Mouse (Mus musculus) heart, postnatal 10 days (tissue): ENCODE results near the gene Trmt61a. TPM values are rescaled to one million over a fixed set of nuclear protein-coding genes. Genes with fewer than 3 reads are reported as not detected.
"Not testable (repeated sequence)": the region's sequence is repeated elsewhere in the genome, so short reads cannot be mapped to it uniquely, and the experiment has no call there.

Source experiments
- DNase-seq, 2 experiments: peaks; one replicate each; pipeline ENCODE4 v3.0.0; 2021
- intact Hi-C: fragments of 180-260 bp; cut with DNase I; formaldehyde crosslinking; loops from one replicate; pipeline ENCODE4 v1.15.1; 2025
- total RNA-seq, 2 experiments: library from RNA; stranded (reverse); gene quantifications; 2 replicates each; pipeline ENCODE4 v1.2.3; 2021

Gene Trmt61a
- total RNA-seq, 2 experiments from 2014 or later, result 6.4 to 8.3 TPM

DNA sequence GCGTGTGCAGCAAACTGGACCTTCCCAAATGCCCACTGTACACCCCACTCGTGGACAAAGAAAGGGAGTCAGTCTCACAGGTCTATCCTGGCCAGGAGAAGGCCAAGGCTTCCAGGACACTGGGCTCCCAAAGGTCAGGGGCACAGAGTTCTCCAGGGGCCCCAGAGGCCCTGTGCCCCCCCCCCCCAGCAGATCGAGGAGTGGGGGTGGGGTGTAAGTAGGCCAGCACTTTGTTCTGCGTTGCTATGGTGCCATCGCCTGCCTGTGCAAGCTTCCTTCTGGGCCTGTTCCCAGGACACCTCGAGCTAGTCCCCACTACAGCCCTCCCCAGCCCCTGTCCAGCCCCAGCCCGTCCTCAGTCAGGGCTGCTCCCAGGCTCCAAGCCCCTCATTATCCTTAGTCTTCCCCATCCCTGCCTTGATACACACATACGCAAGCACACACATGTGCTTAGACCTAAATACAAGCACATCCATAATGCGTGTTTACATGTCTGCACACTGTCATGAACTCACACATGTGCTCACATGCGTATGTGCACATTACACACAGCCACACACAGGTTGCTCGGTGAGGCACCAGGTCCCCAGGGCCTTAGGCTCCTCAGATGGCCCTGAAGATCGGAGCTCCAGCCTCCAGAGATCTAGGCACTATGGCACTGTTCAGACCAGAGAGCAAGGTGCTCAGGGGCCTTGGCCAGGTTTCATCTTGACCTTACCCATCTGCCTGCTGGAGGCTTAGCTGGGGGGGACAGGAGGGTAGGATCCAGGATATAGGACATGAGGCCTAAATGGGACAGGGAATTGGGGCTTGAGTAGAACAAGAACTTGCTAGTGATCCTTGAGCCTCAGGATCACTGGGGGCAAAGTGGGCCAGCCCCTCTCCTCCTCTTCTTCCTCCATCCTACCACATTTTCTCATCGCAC, 17.2 kb downstream of the Trmt61a start:
- intact Hi-C loops, result loop anchor here (5.0 kb wide), 2 partner anchors 37 to 43 kb away; no protein-coding TSS in a partner anchor
- no peak for DNase-seq

DNA sequence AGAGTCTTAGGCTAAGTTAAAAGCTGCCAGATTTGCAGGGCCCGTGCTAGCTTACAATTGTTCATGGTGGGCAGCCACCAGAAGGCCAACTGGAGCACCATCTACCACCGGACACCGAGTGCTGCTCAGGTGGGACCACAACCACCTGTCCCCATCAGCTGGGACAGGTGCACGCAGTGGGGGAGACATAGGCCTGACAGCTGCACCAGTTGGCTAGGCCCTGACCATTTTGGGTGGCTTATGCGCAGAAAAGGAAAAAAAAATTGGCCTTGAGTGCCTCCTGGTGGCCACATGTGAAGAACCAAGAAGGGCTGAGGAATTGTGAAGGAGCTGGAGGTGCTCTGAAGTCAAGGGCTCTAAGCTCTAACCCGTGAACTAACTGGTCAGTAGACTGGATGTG, 18.3 kb downstream of the Trmt61a start:
- DNase-seq, result peak; percentile 84 to 88
- intact Hi-C loops, result loop anchor here (1.0 to 5.0 kb wide), 3 partner anchors 28 to 44 kb away; no protein-coding TSS in a partner anchor

DNA sequence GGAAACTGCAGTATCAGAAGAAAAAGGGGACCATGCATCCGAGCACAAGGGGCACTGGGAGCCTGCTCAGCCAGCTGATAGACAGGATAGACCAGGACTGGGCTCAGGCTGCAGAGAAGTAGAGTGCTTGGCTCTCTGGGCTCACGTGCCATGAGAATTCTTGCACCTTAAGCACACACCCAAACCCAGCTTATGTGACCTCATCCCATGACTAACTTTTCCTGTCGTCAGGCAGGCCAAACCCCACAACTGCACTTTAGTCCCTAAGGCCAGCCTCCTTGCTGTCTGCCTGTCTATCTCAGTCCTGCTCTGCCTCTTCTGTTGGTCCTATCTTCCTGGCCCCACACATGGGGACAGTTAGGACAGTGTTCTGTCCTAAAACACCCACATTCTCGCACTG, 19.8 kb downstream of the Trmt61a start:
- intact Hi-C loops, result loop anchor here (5.0 kb wide), 2 partner anchors 35 to 45 kb away; no protein-coding TSS in a partner anchor

DNA sequence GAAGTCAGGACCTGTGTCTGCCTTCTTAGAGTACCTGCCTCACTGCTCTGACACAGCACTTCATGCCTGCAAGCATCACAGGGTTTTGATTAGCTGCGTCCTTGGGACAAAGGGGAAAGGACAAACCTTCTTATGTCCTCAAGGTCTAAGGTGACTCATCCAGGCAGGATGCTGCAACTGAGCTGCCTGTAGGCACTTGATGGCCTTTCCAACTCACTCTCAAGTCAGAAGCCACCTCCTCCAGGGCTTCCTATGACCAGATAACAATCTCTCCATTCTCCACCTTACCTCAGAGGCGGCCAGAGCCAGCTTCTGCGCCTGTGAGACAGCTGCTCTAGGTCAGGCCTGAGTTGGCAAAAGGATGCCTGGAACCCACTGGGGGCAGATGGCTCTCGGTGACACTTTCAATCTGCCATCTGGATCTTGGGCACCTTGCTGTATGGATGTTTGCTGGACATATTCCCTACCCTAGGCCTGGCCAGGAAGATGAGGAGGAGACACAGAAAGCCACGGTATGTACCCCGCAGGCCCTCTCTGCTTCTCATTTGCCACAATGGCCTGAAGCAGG, 20.5 kb downstream of the Trmt61a start:
- no peak for DNase-seq
- intact Hi-C loops, result loop anchor here (5.0 kb wide), 2 partner anchors 34 to 46 kb away; no protein-coding TSS in a partner anchor

More for the DNA sequence above, 19.8 kb downstream of the Trmt61a start:
- no peak for DNase-seq

DNA sequence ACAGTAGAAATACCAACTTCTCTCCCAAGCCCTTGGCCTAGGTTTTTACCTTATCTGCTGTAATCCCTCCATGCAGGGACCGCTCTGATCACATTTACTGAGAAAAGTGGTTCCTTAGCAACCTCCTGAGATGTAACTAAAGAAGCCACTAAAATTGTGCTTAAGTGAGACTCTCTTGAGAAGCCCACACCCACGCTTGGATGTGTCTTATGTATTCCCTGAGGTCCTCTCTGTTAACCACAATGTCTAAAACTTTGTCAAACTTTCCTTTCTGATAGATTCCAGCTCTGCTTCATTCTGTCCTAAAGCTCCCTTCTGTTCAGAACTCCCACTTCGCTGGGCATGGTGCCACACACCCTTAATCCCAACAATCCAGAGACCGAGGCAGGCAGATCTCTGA, 21.6 kb downstream of the Trmt61a start:
- no peak for DNase-seq
- intact Hi-C loops, result loop anchor here (5.0 kb wide), 2 partner anchors 33 to 47 kb away; no protein-coding TSS in a partner anchor

DNA sequence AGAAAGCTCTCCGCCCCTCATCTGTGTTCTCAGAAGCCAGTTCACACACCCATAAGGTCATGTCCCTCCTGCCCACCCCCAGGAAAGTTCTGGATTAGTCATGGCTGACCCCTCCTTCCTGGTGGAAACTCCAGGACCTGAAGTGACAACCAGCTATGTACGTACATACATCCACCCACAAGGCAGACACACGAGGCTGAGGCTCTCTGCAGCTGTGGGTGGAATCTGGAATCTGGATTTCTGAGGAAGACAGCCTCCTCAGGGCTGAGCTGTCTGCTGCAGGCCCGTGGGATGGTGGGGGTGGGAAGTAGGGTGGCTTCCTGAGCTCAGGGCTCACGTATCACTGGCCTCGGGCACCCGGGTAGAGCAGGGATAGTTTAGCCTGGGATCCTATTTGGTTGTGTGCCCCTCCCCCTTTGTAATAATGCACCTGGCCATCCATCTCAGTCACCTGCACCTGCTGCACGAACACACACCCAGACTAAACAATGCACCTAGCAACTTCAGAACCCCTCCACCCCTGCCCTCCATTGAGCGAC, 23.1 kb downstream of the Trmt61a start:
- DNase-seq, result no peak

DNA sequence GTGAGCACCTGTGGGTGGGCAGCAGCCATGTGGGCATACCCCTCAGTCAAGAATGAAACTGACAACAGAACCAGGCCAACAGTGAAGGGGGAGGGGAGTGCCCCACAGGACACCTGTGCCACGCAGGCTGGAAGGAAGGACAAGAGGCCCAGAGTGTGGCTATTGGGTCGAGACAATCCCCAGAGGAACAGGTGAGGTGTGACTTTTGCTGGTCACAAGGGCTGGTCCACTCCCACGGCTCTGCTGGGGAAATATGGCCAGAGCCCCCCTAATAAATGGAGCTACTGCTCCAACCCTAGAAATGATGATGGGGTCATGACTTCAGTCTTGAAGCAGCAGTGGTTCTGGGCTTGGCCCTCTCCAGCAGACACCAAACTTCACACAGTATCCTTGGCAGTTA, 25.4 kb downstream of the Trmt61a start:
- intact Hi-C loops, result no loop called here
- no peak for DNase-seq

More for the DNA sequence above, 23.1 kb downstream of the Trmt61a start:
- intact Hi-C loops, result no loop called here

DNA sequence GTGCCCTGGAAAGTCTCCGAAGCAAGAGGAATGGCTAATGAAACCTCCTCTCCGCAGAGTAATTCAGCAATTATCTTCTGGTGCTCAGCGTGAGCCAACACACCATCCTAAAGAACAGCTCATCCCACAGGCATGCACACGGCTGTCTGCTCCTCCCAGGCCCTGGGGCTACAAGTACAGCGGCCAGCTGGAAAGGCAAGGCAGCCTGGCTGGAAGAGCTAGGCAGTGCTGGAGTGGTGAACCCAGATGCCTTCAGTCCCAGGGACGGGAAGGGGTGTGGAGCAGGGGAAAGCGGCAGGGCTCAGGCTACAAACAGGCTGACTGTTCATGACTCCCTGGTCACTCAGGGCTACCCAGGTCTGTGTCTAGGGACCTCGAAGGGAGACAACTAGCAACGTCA, 26.7 kb downstream of the Trmt61a start:
- DNase-seq, result peak; percentile 81 to 82
- intact Hi-C loops, result no loop called here

DNA sequence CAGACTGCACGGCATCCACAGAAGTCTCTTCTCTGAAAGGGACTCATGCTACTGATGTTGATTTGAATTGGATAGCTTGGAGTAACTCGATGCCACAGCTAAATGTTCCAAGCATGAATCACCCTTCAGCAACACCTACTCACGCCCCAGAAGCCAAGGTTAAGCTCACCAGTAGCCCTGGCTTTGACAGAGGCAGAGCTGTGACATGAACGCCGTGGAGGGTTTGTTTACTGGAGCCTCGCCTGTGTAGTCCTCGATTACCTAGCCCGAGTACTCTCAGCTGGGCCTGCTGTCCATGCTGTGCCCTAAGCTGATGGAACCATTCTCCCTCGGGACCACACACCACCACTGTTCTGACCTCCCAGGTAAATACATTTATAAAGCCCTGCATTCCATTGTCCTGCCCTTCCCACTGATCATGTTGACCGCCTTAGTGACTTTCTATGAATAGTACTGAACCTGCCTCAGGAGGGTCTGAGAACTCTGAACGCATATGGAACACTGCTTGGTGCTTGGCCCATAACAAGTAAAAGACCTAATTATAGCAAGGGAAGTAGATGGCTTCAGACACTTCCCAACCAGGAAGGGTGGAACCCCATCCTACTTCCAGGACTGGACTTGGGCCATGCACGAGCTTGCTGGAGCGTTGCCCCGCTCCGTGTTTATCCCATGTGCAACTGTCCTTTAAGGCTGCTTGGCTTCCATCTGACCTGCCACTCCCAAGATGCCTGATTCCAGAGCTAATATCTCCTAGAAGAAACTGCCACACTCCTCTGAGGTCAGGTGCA, 27.5 kb downstream of the Trmt61a start:
- intact Hi-C loops, result no loop called here
- peak; percentile 90 to 91 for DNase-seq

DNA sequence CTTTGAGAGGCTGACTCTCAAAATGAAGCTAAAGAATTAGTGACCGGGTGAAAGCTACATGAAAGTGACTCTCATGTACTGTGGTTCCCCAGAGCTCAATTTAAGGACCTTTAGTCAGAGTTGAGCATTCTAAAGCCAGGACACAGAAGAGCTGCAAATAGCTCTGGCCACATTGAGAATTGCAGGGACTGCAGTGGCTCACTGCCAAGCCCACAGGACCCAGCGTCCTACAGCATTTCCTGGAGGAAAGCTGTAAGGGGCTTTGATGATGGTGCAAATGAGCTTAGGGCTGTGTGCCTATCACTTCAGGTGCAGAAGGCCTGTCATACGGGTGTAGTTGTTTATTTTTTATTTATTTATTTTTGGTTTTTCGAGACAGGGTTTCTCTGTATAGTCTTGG, 30.3 kb downstream of the Trmt61a start:
- intact Hi-C loops, result no loop called here
- peak; percentile 55 to 69 for DNase-seq

DNA sequence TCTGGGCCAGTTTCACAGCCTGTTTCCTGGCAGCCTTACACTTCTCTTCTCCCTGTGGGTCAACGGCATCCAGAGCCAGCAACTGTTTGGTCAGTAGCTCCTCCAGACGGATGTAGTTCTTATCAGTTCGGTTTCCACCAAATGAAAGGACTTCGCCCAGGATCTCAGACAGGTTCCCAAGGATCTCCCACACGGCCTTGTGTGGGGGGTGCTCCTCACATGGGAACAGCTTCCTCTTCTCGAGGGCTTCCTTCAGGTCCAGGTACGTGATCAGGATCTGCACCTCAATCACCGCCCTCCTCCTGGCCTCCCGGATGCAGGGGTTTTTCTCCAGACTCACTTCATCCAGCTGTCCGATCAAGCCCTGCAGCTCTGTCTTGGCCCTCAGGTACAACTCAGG, 32.2 kb downstream of the Trmt61a start:
- no peak for DNase-seq
- intact Hi-C loops, result no loop called here

DNA sequence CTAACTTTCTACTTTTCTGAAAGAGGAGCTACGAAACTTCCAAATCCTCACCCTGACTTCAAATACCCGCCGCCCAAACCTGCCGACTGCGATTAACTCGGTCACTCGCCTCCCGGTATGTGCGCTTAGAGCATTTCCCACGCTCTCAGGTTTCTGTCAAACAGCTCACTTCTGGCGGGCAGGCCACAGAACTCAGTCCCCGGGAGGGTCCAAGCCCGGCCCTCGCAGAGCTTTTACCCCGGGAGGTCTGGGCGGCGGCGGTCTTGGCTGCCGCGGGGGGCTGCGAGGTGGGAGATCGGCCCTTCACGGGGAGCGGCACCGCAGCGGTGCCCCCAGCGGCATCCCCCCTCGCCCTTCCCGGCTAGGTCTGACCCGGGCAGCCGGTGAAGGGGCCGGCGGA, 34.6 kb downstream of the Trmt61a start:
- DNase-seq, result peak in 1 of 2 experiments; percentile 54
- intact Hi-C loops, result no loop called here

DNA sequence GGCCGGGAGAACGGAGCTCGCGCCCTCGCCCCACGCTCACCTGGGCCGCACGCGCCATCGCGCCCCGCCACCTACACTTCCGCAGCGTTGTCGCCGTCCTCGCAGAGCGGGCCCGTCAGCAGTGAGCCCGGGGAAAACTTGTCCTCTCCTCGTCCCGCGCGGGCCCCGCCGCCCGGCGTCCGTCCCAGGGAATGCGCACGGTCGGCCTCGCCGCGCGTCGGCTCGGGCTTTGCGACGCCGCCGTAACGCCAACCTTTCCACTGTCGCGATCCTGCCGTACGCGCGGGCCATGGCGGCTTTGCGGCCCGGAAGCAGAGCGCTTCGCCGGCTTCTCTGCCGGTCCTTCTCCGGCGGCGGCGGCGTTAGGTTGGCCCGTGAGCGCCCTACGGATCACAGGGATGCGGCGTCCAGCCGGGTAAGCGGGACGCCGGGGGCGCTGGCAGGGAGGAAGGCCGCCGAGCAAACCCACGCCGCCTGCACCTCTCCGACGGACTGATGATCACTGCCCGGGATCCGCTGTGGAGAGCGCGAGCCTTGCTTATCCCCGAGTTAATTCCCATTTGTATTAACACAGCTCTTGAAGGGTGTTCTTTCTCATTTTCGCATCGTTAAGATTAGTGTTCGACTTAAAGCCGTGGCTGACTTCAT, 35.2 kb downstream of the Trmt61a start, which contains the start of the genes Bag5 and Apopt1:
Bag5 (minus strand) TSS at position 254 of the 648 bp plus-strand sequence.
Apopt1 (plus strand) TSS at position 258 of the 648 bp plus-strand sequence.
- intact Hi-C loops, result no loop called here
- peak; percentile 94 to 95 for DNase-seq

DNA sequence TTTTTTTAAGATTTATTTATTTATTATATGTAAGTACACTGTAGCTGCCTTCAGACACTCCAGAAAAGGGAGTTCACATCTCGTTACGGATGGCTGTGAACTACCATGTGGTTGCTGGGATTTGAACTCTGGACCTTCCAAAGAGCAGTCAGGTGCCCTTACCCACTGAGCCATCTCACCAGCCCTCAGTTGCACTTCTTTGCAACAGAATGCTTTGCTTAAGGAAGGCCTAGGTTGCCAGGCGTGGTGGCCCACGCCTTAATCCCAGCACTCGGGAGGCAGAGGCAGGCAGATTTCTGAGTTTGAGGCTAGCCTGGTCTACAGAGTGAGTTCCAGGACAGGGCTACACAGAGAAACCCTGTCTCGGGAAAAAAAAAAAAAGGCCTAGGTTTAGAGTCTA, 36.0 kb downstream of the Trmt61a start:
- intact Hi-C loops, result not testable (repeated sequence)

DNA sequence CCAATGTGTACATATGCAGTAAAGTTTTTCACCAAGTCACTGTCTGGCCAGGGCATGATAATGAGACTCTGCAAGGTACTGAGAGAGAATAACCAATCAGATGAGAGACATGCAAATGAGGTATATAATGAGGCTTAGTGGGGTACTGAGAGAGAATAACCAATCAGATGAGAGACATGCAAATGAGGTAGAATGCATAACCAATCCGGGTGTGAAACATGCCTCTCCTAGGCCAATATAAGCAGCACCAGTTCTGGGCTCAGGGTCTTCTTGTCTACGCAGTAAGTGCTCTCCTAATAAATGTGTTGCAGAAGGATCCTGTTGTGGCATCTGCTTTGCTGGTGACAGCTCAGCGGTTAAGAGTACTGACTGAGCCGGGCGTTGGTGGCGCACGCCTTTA, 38.6 kb downstream of the Trmt61a start:
- intact Hi-C loops, result no loop called here
- no peak for DNase-seq

More for the DNA sequence above, 36.0 kb downstream of the Trmt61a start:
- DNase-seq, result not testable (repeated sequence)

DNA sequence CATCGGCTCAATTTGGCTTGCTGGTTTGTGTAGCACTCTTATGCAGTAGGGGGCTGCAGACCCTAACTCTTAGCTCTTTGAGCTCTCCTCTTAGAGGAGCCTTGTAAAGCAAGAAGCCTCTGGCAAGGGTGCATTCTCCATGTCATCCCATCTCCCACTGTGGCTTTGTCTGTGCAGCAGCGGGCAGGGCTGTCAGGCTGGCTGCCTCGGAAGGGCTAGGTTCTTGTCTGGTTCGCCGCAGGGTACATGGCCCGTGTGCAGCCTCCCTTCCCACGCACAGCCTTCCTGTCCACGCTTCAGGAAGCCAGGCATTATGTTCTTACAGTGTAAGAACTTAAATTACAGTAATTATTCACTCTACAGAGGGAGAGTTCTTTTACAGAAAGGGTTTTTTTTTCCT, 40.8 kb downstream of the Trmt61a start:
- intact Hi-C loops, result no loop called here
- no peak for DNase-seq

DNA sequence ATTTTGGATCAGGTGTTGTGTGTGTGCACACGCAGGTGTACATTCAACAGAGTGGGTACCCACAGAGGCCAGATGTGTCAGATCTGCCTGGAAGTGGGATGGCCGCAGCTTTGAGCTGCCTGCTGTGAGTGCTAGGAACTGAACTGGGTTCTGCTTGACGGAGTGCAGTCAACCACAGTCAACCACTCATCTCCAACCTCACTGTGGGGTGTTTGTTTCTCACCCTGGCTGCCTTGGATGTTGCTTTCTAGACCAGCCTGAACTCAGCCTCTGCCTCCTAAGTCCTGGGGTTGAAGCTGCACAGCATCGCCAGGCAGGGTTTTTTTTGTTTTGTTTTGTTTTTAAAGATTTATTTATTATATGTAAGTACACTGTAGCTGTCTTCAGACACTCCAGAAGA, 42.3 kb downstream of the Trmt61a start:
- DNase-seq, result no peak
- intact Hi-C loops, result no loop called here

DNA sequence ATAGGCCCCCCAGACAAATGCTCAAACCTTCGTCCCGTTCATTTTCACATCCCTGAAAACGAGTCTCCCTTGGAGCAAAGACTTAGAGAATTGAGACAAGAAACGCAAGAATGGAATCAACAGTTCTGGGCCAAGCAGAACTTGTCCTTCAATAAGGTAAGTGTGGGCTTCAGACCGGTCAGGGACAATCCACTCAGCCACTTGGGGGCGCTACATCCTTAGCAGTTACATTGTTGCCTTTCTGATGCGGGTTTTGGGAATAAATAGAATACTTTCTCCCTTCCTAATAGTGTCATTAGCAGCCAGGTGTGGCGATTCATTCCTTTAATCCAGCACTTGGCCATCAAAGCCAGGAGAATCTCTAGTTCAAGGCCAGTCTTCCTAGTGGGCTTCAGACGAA, 44.7 kb downstream of the Trmt61a start:
- peak; percentile 57 to 81 for DNase-seq
- intact Hi-C loops, result no loop called here

DNA sequence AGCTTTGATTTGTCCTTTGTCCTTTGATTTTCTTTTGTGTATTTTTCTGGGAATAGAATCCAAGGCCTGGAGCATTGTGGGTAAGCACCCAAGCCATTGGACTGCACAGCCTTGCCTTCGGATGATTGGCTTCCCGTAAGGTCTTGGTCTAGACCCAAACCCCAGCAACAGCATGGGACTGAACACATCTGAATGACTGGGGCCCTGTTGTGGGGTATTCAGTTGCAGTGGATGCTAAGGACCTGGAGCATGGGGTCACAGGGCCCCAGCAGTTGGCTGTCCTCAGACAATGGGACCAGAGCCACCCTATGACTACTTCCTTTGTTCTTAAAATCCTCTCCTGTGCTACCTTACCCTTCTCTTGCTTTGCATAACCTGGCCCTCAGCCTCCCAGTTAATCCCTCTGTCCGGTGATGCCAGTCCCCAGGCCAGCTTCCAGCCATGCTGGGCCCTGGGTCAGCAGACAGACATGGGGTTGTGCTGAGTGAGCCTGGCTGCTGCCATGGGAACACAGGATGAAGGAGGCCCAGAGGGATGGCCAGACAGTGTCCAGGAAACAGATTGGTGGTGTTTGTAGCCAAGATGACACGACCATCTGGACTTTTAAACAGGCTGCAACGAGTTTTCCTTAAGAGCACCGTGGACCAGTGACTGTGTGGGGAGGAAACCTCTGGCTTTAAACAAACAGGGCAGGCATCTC, 46.9 kb downstream of the Trmt61a start:
- intact Hi-C loops, result no loop called here
- peak; percentile 73 to 78 for DNase-seq
